Mouse (Mus musculus) adrenal gland (tissue): ENCODE results near the gene Pcsk2.

ENCODE experiments used
- intact Hi-C: fragments of 180-260 bp; cut with DNase I; formaldehyde crosslinking; loops from one replicate; pipeline ENCODE4 v1.15.1; 2025

Gene Pcsk2

GRCm38 (mm10) chr2:143643305-143643704 is 97.3 kb downstream of the Pcsk2 start:
- intact Hi-C loops: loop anchor here (10.0 kb wide), 1 partner anchor 131 kb away; no protein-coding TSS in a partner anchor

GRCm38 (mm10) chr2:143644374-143644773 is 98.4 kb downstream of the Pcsk2 start:
- intact Hi-C loops: loop anchor here (10.0 kb wide), 1 partner anchor 130 kb away; no protein-coding TSS in a partner anchor

GRCm38 (mm10) chr2:143646001-143646400 is 100.0 kb downstream of the Pcsk2 start:
- intact Hi-C loops: loop anchor here (10.0 kb wide), 1 partner anchor 129 kb away; no protein-coding TSS in a partner anchor

GRCm38 (mm10) chr2:143654621-143655020 is 108.7 kb downstream of the Pcsk2 start:
- intact Hi-C loops: no loop called here

GRCm38 (mm10) chr2:143656968-143657367 is 111.0 kb downstream of the Pcsk2 start:
- intact Hi-C loops: no loop called here

- intact Hi-C loops: no loop called here
Measured at GRCm38 (mm10) chr2:143666785-143667184, 120.8 kb downstream of the Pcsk2 start.

GRCm38 (mm10) chr2:143677869-143678268 is 131.9 kb downstream of the Pcsk2 start:
- intact Hi-C loops: no loop called here

GRCm38 (mm10) chr2:143679513-143679912 is 133.6 kb downstream of the Pcsk2 start:
- intact Hi-C loops: no loop called here

- intact Hi-C loops: no loop called here
Measured at GRCm38 (mm10) chr2:143681873-143682555, 136.1 kb downstream of the Pcsk2 start.

- intact Hi-C loops: no loop called here
Measured at GRCm38 (mm10) chr2:143683513-143683912, 137.6 kb downstream of the Pcsk2 start.

GRCm38 (mm10) chr2:143691244-143691643 is 145.3 kb downstream of the Pcsk2 start:
- intact Hi-C loops: no loop called here

- intact Hi-C loops: no loop called here
Measured at GRCm38 (mm10) chr2:143696026-143696557, 150.1 kb downstream of the Pcsk2 start.

- intact Hi-C loops: no loop called here
Measured at GRCm38 (mm10) chr2:143696704-143697103, 150.7 kb downstream of the Pcsk2 start.

GRCm38 (mm10) chr2:143701141-143701540 is 155.2 kb downstream of the Pcsk2 start:
- intact Hi-C loops: no loop called here

GRCm38 (mm10) chr2:143702931-143703344 is 157.0 kb downstream of the Pcsk2 start:
- intact Hi-C loops: no loop called here

GRCm38 (mm10) chr2:143708205-143708604 is 162.2 kb downstream of the Pcsk2 start:
- intact Hi-C loops: loop anchor here (5.0 kb wide), 1 partner anchor 591 kb away; no protein-coding TSS in a partner anchor

GRCm38 (mm10) chr2:143709249-143709648 is 163.3 kb downstream of the Pcsk2 start:
- intact Hi-C loops: loop anchor here (5.0 kb wide), 1 partner anchor 592 kb away; no protein-coding TSS in a partner anchor

- intact Hi-C loops: loop anchor here (5.0 kb wide), 1 partner anchor 593 kb away; no protein-coding TSS in a partner anchor
Measured at GRCm38 (mm10) chr2:143709979-143710378, 164.0 kb downstream of the Pcsk2 start.

GRCm38 (mm10) chr2:143711886-143712285 is 165.9 kb downstream of the Pcsk2 start:
- intact Hi-C loops: no loop called here

GRCm38 (mm10) chr2:143712901-143713300 is 166.9 kb downstream of the Pcsk2 start:
- intact Hi-C loops: no loop called here

- intact Hi-C loops: no loop called here
Measured at GRCm38 (mm10) chr2:143713902-143714301, 167.9 kb downstream of the Pcsk2 start.

- intact Hi-C loops: no loop called here
Measured at GRCm38 (mm10) chr2:143715110-143715509, 169.2 kb downstream of the Pcsk2 start.

GRCm38 (mm10) chr2:143723231-143723630 is 177.3 kb downstream of the Pcsk2 start:
- intact Hi-C loops: no loop called here
